Mouse (Mus musculus) stomach, embryonic 14.5 days (tissue): ENCODE measurements around the gene Gp1ba. TPM values are rescaled to one million over a fixed set of nuclear protein-coding genes. Genes with fewer than 3 reads are reported as not detected.

Experiments
- ATAC-seq: fragments of 200-750 bp; cut with Nextera tagmentation; 2 replicates; pipeline ENCODE4 v1.8.0; 2017; ENCODE audit warnings: low read depth, moderate TSS enrichment; ENCODE audit not compliant: insufficient number of reproducible peaks, insufficient read depth, low FRiP score
- H3K27ac ChIP-seq: fragments of 300-500 bp; sonication (generic); 2 replicates; pipeline ENCODE4 v1.5.1; 2014; ENCODE audit warnings: mild to moderate bottlenecking, low read length, moderate library complexity, mixed read lengths
- H3K27me3 ChIP-seq: fragments of 300-500 bp; sonication (generic); 2 replicates; pipeline ENCODE4 v1.6.1; 2014; ENCODE audit warnings: low read length, control low read depth, mixed read lengths; ENCODE audit not compliant: control insufficient read depth, insufficient read depth
- H3K36me3 ChIP-seq: fragments of 300-500 bp; sonication (generic); 2 replicates; pipeline ENCODE4 v1.6.1; 2014; ENCODE audit warnings: mild to moderate bottlenecking, control low read depth, low read length, moderate library complexity, mixed read lengths; ENCODE audit not compliant: control insufficient read depth, insufficient read depth
- H3K4me1 ChIP-seq: fragments of 300-500 bp; sonication (generic); 2 replicates; pipeline ENCODE4 v1.6.1; 2014; ENCODE audit warnings: low read length, control low read depth, mixed read lengths; ENCODE audit not compliant: control insufficient read depth, insufficient read depth
- H3K4me2 ChIP-seq: fragments of 300-500 bp; sonication (generic); replicated peaks from 2 replicates; pipeline ENCODE4 v1.6.1; 2014; ENCODE audit warnings: low read depth, low read length, control low read depth
- H3K4me3 ChIP-seq: fragments of 300-500 bp; sonication (generic); 2 replicates; pipeline ENCODE4 v1.5.1; 2014; ENCODE audit warnings: low read depth, low read length, control low read depth
- H3K9ac ChIP-seq: fragments of 300-500 bp; sonication (generic); replicated peaks from 2 replicates; pipeline ENCODE4 v1.6.1; 2014; ENCODE audit warnings: low read depth, mild to moderate bottlenecking, control low read depth, low read length, moderate library complexity, mixed read lengths
- H3K9me3 ChIP-seq: fragments of 300-500 bp; sonication (generic); 2 replicates; pipeline ENCODE4 v1.6.1; 2016; ENCODE audit warnings: low read depth, low read length, control low read depth; ENCODE audit not compliant: control insufficient read depth
- WGBS: fragments of 180-500 bp; shearing (Covaris S2); extraction: QIAGEN DNeasy Blood & Tissue Kit; methylation state at CpG from one replicate; pipeline ENCODE4 v1.1.7; 2014; 5-methylcytosine and 5-hydroxymethylcytosine counted together
- polyA plus RNA-seq: library from polyadenylated mRNA; unstranded; fragments of >200 nt; fragmentation: Nextera tagmentation; extraction: Ambion mirVana; gene quantifications from 2 replicates; pipeline ENCODE4 v1.2.1, GENCODE M21; 2014

The Gp1ba gene
- polyA plus RNA-seq, 1 experiment from 2014 or later: 0.22 TPM

GRCm38 (mm10) chr11:70686901-70687566 lies 48.1 kb downstream of the Gp1ba start:
- H3K4me2 ChIP-seq: peak overlapping the region; percentile 87
- peaks cover 12% of the 10 kb centered on the region for H3K36me3 ChIP-seq
- no peaks in the 10 kb centered on the region for H3K9me3 ChIP-seq
- no peaks in the 10 kb centered on the region for H3K27me3 ChIP-seq
- peaks cover 13% of the 10 kb centered on the region for H3K4me1 ChIP-seq
- ATAC-seq: peak; percentile 77
- H3K27ac ChIP-seq: peak overlapping the region; percentile 90
- peak overlapping the region; percentile 74 for H3K9ac ChIP-seq
- WGBS: 1% methylated on average over 16 of the region's 16 CpGs
- peak overlapping the region; percentile 85 for H3K4me3 ChIP-seq

- H3K4me3 ChIP-seq: peak within 1 kb of the TSS; percentile 85
- peak within 1 kb of the TSS; percentile 74 for H3K9ac ChIP-seq
- ATAC-seq: peak; percentile 85
- peaks cover 9% of the 10 kb centered on the region for H3K4me1 ChIP-seq
- WGBS: under 1% methylated on average over 55 of the region's 55 CpGs
- H3K4me2 ChIP-seq: peak within 1 kb of the TSS; percentile 87
- peaks cover 8% of the 10 kb centered on the region for H3K36me3 ChIP-seq
- no peaks in the 10 kb centered on the region for H3K9me3 ChIP-seq
- no peaks in the 10 kb centered on the region for H3K27me3 ChIP-seq
- H3K27ac ChIP-seq: peak within 1 kb of the TSS; percentile 90
Measured at GRCm38 (mm10) chr11:70687601-70688199, 48.8 kb downstream of the Gp1ba start, which contains the start of gene Camta2. Camta2 (minus strand) TSS chr11:70688105.

- H3K9ac ChIP-seq: peak overlapping the region; percentile 74
- peaks cover 9% of the 10 kb centered on the region for H3K4me1 ChIP-seq
- WGBS: 14% methylated on average over 8 of the region's 8 CpGs
- peak overlapping the region; percentile 85 for H3K4me3 ChIP-seq
- no peak for ATAC-seq
- peak overlapping the region; percentile 87 for H3K4me2 ChIP-seq
- H3K36me3 ChIP-seq: peaks cover 5% of the 10 kb centered on the region; the same call in 1 of the 2 replicates
- H3K27ac ChIP-seq: peak overlapping the region; percentile 90
- H3K9me3 ChIP-seq: no peaks in the 10 kb centered on the region
- no peaks in the 10 kb centered on the region for H3K27me3 ChIP-seq
Measured at GRCm38 (mm10) chr11:70688372-70688771, 49.5 kb downstream of the Gp1ba start.

- H3K4me1 ChIP-seq: peaks cover 9% of the 10 kb centered on the region
- WGBS: 41% methylated on average over 4 of the region's 4 CpGs
- no peak overlapping the region for H3K4me3 ChIP-seq
- no peak overlapping the region for H3K9ac ChIP-seq
- no peaks in the 10 kb centered on the region for H3K27me3 ChIP-seq
- H3K4me2 ChIP-seq: no peak overlapping the region
- no peak overlapping the region for H3K27ac ChIP-seq
- no peaks in the 10 kb centered on the region for H3K9me3 ChIP-seq
- H3K36me3 ChIP-seq: peaks cover 5% of the 10 kb centered on the region; the same call in 1 of the 2 replicates
- no peak for ATAC-seq
Measured at GRCm38 (mm10) chr11:70689578-70689977, 50.7 kb downstream of the Gp1ba start.

Other genes with a start within 250 kb of the Gp1ba start
- 31.6 and 34.4 TPM in 2 replicates for gene Pelp1, start 229.1 kb upstream of the Gp1ba start, polyA plus RNA-seq
- gene Arrb2, start 206.5 kb upstream of the Gp1ba start, polyA plus RNA-seq: 15.9 and 17.2 TPM in 2 replicates
- gene Med11, start 187.2 kb upstream of the Gp1ba start, polyA plus RNA-seq: 48.6 and 49.8 TPM in 2 replicates
- 0.39 and 0.50 TPM in 2 replicates for gene Zmynd15, start 179.7 kb upstream of the Gp1ba start, polyA plus RNA-seq
- 7.8 and 8.6 TPM in 2 replicates for gene Cxcl16, start 179.1 kb upstream of the Gp1ba start, polyA plus RNA-seq
- gene Tm4sf5, start 133.9 kb upstream of the Gp1ba start, polyA plus RNA-seq: 38.6 and 45.2 TPM in 2 replicates
- 0.39 TPM in 1 of 2 replicates, not detected in the other for gene Vmo1, start 124.5 kb upstream of the Gp1ba start, polyA plus RNA-seq
- 0.43 and 0.81 TPM in 2 replicates for gene Gltpd2, start 119.9 kb upstream of the Gp1ba start, polyA plus RNA-seq
- 709 and 761 TPM in 2 replicates for gene Psmb6, start 113.8 kb upstream of the Gp1ba start, polyA plus RNA-seq
- gene Gm40193, start 106.2 kb upstream of the Gp1ba start, polyA plus RNA-seq: not detected in 2 replicates
- gene Pld2, start 99.1 kb upstream of the Gp1ba start, polyA plus RNA-seq: 11.6 and 13.0 TPM in 2 replicates
- gene Mink1, start 76.2 kb upstream of the Gp1ba start, polyA plus RNA-seq: 23.0 and 23.9 TPM in 2 replicates
- gene 4930544D05Rik, start 23.3 kb upstream of the Gp1ba start, polyA plus RNA-seq: not detected in 2 replicates
- gene Chrne, start 19.9 kb upstream of the Gp1ba start, polyA plus RNA-seq: not detected in 2 replicates
- 118 and 120 TPM in 2 replicates for gene Rnf167, start 8.1 kb downstream of the Gp1ba start, polyA plus RNA-seq
- gene Slc25a11, start 8.4 kb downstream of the Gp1ba start, polyA plus RNA-seq: 151 and 157 TPM in 2 replicates
- gene Pfn1, start 15.5 kb downstream of the Gp1ba start, polyA plus RNA-seq: 2,006 and 2,065 TPM in 2 replicates
- gene Eno3, start 18.1 kb downstream of the Gp1ba start, polyA plus RNA-seq: 12.3 and 14.5 TPM in 2 replicates
- 147 and 170 TPM in 2 replicates for gene Spag7, start 30.3 kb downstream of the Gp1ba start, polyA plus RNA-seq
- gene Camta2, start 49.0 kb downstream of the Gp1ba start, polyA plus RNA-seq: 16.1 and 19.2 TPM in 2 replicates
- gene Inca1, start 61.0 kb downstream of the Gp1ba start, polyA plus RNA-seq: 1.0 and 1.9 TPM in 2 replicates
- gene Kif1c, start 61.4 kb downstream of the Gp1ba start, polyA plus RNA-seq: 9.0 and 11.8 TPM in 2 replicates
- 4.5 and 7.0 TPM in 2 replicates for gene Zfp3, start 125.1 kb downstream of the Gp1ba start, polyA plus RNA-seq
- gene Scimp, start 173.5 kb downstream of the Gp1ba start, polyA plus RNA-seq: 0.59 and 0.87 TPM in 2 replicates
- gene Rabep1, start 205.7 kb downstream of the Gp1ba start, polyA plus RNA-seq: 32.5 and 33.1 TPM in 2 replicates